Mouse (Mus musculus) olfactory bulb, adult 2 months (tissue): Measurements from ENCODE around the gene Vps37b. TPM values are rescaled to one million over a fixed set of nuclear protein-coding genes. Genes with fewer than 3 reads are reported as not detected.
A peak's percentile ranks its signal among the peaks of the same experiment; 100 is the strongest.

Experiments
- H3K27ac ChIP-seq: fragments of 200-500 bp; 2 replicates; pipeline ENCODE4 v1.5.1; 2012; ENCODE audit warnings: low read depth, low read length; ENCODE audit not compliant: insufficient read depth
- H3K4me1 ChIP-seq: fragments of 200-500 bp; 2 replicates; pipeline ENCODE4 v1.6.1; 2012; ENCODE audit warnings: low read length; ENCODE audit not compliant: control insufficient read depth, insufficient read depth
- H3K4me3 ChIP-seq: fragments of 200-500 bp; 2 replicates; pipeline ENCODE4 v1.5.1; 2012; ENCODE audit warnings: mild to moderate bottlenecking, low read depth, low read length, moderate library complexity; ENCODE audit not compliant: insufficient read depth
- CTCF ChIP-seq: fragments of 200-500 bp; IDR thresholded peaks from 2 replicates; pipeline ENCODE4 v1.5.1; 2012; ENCODE audit warnings: low read depth, mild to moderate bottlenecking, low read length, moderate library complexity; ENCODE audit not compliant: insufficient read depth
- POLR2A ChIP-seq: fragments of 200-500 bp; IDR thresholded peaks from 2 replicates; pipeline ENCODE4 v1.6.1; 2012; ENCODE audit warnings: mild to moderate bottlenecking, low read depth, low read length, moderate library complexity; ENCODE audit not compliant: insufficient read depth
- WGBS: fragments of 180-500 bp; shearing (Covaris S2); methylation state at CpG from one replicate; pipeline ENCODE4 v1.1.7; 2018; 5-methylcytosine and 5-hydroxymethylcytosine counted together
- polyA plus RNA-seq: library from polyadenylated mRNA; stranded (reverse); fragments of >200 nt; gene quantifications from 2 replicates; pipeline ENCODE4 v1.2.4, GENCODE M21; 2012; ENCODE audit warnings: low replicate concordance; ENCODE audit not compliant: missing spikeins, insufficient read depth, insufficient read length

Gene Vps37b
- polyA plus RNA-seq, 1 experiment = not detected

DNA sequence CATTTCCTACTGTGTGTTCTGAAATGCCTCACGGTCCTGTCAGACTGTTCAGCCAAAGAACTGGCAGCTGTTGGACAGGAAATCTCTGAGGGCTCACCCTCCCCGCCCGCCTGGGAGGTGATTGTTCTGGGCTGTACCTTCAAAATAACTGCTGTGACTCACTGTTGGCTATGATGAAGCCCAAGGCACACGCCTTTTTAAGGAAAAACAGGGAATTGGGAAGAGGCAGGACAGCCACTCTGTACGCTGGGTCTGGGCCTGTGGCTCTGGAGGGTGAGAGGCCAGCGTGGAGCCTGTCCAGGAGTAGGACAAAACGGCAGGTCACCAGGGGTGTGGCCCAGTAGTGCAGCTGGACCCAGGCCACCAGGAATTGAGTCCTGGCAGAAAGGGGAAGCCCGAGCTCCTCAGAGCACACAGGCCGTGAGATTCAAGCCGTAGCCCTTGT is 39.9 kb downstream of the Vps37b start:
- H3K4me3 ChIP-seq = no peak overlapping the region
- peaks cover 27% of the 10 kb centered on the region for H3K4me1 ChIP-seq
- 52% methylated on average over 10 of the region's 10 CpGs for WGBS
- peak overlapping the region; percentile 38 for H3K27ac ChIP-seq
- TF ChIP-seq CTCF = no peak
- no peak for TF ChIP-seq POLR2A

DNA sequence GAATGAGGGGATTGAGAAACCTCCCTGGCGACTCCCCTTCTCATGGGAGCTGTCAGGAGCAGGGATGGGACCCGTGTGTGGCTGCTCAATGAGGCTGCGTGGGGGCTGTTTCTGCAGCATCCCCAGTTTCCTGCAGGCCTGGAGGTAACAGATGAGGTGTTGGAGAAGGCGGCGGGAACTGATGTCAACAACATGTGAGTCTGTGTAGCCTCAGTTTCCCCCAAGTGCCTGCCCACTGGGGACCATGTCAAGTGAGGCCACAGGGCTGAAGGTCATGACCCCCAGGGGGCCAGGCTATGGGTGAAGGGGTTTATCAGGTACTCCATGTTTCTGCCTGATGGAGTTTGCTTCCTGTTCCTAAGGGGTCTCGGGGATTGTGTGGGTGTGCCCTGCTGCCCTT is 40.7 kb downstream of the Vps37b start:
- no peak overlapping the region for H3K4me3 ChIP-seq
- TF ChIP-seq CTCF (no peak), POLR2A (no peak)
- 87% methylated on average over 6 of the region's 6 CpGs for WGBS
- no peak overlapping the region for H3K27ac ChIP-seq
- H3K4me1 ChIP-seq = peaks cover 22% of the 10 kb centered on the region

DNA sequence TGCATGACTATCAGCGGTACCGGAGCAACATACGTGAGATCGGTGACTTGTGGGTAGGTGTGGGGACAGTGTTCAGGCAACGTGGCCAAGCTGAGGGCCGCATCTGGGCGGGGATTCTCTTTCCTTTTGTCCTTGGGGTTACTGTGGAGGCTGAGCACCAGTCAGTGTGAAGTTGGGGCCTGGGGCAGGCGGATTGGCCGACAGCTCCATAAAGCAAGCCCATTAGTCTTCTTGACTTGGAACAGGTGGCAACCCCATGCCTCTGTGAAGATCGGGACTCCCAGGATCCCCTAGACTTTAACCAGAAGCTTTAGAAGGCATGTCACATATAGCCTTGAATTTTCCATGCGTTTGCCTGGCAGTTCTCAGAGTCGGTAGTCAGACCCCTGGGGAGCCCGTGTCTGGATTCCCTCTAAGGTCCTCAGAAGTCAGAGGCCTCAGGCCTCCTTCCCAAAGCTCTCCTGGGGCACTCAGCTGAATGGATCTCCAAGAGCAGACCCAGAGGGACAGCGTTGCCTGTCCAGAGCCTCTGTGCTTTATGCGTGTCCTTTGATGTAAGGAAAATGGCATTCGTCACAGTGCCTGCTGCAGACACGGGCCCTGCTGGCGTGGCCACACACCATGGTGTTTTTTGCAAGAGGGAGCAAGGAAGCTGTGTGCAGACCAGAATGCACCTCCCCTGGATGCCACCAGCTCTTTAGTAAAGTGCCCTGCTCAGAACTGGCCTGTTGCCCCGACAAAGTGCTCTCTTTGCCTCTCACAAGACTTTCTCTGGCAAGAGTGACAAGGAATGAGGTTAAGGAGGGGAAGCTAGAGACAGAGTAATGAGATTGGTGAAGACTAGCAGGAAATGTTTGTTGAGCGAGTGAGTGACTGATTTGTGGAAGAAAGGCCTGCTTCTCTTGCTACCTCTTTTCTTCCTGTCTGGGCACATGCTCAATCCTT is 41.9 kb downstream of the Vps37b start:
- 84% methylated on average over 20 of the region's 20 CpGs for WGBS
- Histone ChIP-seq H3K27ac (no peak overlapping the region), H3K4me3 (no peak overlapping the region), H3K4me1 (peaks cover 26% of the 10 kb centered on the region)
- TF ChIP-seq POLR2A (no peak), CTCF (no peak)

DNA sequence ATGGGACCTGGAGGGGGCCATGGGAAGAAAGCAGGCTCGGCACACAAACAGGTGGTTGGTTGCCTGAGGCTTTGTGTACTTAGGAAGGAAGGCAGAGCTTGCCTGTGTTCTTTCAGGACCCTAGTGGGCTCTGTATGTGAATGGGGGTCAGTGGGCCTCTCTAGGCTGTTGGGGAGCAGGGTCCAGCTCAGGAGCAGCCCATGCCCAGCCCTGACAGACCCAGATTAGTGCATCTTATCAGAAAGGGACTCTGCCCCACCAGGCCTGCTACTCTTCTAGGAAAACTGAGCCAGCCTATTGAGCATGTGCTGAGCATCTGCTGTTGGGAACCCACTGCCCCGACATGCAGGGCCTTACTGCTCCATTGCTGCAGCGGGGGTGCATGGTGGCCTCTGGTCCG is 44.6 kb downstream of the Vps37b start:
- H3K4me3 ChIP-seq = no peak overlapping the region
- no peak for TF ChIP-seq CTCF
- no peak for TF ChIP-seq POLR2A
- peaks cover 26% of the 10 kb centered on the region for H3K4me1 ChIP-seq
- H3K27ac ChIP-seq = no peak overlapping the region
- WGBS = 89% methylated on average over 4 of the region's 4 CpGs

DNA sequence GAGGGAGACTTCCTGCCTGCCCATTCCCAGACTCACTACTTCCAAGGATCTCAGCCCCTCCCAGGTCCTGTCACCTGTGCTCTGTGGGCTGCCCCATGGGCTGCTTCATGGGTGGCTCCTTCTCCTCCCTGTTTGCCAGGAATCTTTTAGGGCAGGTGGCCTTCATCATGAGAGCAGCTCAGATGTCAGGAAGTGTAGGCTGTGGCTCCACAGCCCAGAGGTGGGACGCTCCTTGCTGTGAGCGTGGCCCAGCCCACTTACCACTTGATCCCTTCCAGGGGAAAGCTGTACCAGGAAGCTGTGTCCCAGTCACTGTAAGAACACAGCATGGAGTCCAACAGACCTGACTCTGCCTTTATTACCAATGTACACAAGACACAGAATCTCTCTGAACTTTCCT is 45.1 kb downstream of the Vps37b start:
- 86% methylated on average over 2 of the region's 2 CpGs for WGBS
- TF ChIP-seq CTCF (no peak), POLR2A (no peak)
- Histone ChIP-seq H3K4me1 (peaks cover 20% of the 10 kb centered on the region), H3K4me3 (no peak overlapping the region), H3K27ac (no peak overlapping the region)

DNA sequence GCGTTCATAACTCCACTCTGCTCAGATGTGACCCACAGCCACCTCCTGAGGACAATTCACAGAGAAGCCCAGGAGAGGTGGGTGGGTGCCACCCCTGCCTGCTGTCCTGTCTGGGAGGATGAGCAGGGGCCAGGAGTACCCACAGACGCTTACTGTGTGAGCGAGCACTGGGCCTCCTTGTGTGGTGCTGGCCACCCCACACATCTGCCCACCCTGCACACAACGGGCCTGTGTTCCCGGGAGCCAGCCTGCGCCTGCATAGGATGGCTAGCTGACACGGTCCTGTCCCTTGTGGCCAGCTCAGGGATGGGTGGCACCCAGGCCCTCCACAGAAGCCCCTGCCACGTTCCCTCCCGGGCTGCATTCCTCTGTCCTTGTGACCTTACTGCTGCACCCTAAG is 46.6 kb downstream of the Vps37b start:
- Histone ChIP-seq H3K4me1 (peaks cover 19% of the 10 kb centered on the region), H3K27ac (no peak overlapping the region), H3K4me3 (no peak overlapping the region)
- WGBS = 81% methylated on average over 9 of the region's 9 CpGs
- TF ChIP-seq POLR2A = no peak
- no peak for TF ChIP-seq CTCF

DNA sequence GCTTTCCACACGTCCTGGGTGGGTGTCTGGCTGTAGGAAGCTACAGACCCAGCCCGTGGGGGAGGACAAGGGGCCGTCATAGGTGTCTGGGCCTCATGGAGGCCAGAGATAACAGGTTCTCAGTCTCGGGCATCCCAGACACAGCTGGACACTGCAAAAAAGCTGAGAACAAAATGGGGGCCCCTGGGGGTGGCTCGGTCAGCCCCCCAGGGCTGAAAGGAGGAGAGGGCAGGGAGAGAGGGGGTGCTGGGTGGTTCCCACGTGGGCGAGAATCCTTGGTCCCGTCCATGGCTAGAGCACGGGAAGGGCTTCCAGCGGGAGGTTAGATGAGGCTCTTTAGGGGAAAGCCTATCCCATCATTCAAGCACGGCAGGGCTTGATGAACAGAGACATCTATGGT is 49.2 kb downstream of the Vps37b start:
- TF ChIP-seq POLR2A (no peak), CTCF (no peak)
- WGBS = 87% methylated on average over 11 of the region's 11 CpGs
- Histone ChIP-seq H3K4me3 (no peak overlapping the region), H3K27ac (no peak overlapping the region), H3K4me1 (peaks cover 27% of the 10 kb centered on the region)

DNA sequence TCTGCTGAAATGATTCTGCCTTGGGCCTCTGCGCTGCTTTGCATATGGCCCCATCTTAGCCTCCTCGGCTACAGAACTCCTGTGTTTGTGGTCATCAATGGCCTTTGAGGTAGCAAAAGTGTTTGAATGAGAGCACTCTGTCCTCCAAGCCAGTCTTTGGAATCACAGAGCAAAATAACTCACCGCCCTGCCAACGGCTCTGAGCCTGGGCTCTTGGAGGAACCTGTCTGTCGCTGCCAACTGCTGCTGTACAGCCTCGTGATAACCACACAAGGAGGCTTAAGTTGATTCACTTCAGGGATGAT is 50.9 kb downstream of the Vps37b start:
- no peak overlapping the region for H3K4me3 ChIP-seq
- WGBS = 55% methylated on average over 6 of the region's 6 CpGs
- peaks cover 27% of the 10 kb centered on the region for H3K4me1 ChIP-seq
- TF ChIP-seq POLR2A (no peak), CTCF (no peak)
- H3K27ac ChIP-seq = no peak overlapping the region

DNA sequence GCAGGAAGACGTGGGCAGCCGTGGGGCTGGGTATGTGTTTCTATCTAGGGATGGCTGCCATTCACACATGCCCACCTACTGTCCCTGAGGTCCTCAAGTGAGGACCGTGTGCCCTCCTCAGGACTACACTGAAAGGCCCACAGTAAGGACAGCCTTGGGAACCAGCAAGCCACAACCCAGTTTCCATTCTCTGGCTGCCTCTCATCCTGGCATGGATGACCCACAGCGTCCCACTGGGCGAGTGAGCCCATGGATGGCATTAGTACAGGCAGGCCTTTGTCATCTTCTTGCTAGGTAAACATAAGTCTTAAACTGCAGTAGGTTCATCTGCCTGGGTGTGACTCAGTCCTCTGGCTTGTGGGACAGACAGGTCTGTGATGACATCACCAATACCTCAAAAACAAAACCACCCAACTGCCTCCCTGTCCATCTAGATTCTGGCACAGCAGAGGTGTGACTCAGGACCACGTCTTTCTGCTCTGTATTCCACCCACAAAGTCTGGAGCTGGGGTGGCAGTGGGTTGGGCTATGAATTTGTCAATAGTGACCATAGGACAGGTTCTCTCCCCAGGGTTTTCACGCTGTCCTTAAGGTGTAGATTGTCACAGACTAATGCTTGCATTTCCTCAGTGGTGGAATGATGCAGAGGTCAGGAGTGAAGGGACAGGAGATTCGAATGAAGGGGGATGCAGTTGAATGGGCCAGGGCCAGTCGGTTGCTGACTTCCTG is 51.4 kb downstream of the Vps37b start:
- no peak overlapping the region for H3K4me3 ChIP-seq
- TF ChIP-seq CTCF (no peak), POLR2A (no peak)
- H3K4me1 ChIP-seq = peaks cover 29% of the 10 kb centered on the region
- H3K27ac ChIP-seq = no peak overlapping the region
- WGBS = 68% methylated on average over 9 of the region's 9 CpGs
